Mouse (Mus musculus): ENCODE data around the gene Prkg2.

Gene Prkg2

DNA sequence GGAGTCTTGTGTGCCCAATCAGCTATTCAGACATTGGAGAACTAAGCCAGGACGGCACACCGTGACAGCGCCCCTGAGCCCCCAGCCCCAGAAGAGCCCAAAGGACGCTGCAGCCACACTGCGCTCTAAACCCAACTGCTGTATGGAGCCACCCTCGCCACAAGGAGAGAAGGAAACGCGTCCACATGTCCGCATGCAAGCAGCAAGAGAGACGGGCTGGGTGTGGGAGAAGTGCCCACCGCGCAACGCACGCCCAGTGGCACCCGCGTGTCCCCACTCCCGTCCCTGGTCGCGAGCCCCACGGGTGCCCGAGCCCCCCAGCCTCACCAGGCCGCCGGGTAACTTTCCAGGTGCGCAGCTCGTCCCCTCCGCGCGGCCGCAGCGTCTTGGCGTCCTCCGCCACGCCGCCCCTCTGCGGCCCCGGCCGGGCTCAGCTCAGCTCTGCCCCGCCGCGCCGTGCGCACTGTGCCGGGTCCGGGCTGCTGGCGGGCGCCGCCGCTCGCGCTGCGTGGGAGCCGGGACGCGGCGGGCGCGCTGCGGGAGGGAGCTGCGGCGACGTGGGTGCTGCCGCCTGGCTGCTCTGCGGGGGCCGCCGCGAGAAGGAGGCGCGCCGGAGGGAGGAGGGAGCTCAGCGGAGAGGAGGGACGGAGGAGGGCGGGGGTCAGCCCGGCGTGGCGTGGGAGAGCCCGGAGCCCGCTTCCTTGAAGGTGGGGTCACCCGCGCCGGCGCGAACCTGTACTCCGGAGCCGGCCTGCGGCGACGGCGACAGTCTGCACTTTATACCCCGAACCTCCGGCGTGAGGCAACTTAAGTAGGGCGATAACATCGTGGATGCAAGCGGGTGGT lies at the start of gene Prkg2:
Prkg2 (minus strand) TSS at position 756 of the 846 bp plus-strand sequence.
- DNase-seq = no peak

DNA sequence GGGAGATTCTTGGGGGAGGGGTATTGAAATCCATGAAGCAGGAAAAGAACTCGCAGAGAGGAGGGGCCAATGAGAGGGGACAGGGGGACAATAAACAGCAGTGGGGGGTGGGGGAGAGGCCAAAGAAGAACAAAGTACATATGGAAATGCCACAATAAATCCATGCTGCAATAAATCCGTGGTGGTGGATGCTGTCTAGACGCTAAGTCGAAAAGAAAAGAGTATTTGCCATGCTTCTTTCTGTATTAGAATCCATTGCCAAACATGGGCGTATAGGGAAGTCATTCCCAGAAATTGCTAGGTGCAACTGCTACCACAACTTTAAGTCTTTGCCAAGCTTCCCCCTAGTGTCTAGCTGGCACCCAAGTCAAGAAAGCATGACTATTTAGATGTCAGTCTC lies 46.8 kb upstream of the Prkg2 start:
- DNase-seq = no peak

DNA sequence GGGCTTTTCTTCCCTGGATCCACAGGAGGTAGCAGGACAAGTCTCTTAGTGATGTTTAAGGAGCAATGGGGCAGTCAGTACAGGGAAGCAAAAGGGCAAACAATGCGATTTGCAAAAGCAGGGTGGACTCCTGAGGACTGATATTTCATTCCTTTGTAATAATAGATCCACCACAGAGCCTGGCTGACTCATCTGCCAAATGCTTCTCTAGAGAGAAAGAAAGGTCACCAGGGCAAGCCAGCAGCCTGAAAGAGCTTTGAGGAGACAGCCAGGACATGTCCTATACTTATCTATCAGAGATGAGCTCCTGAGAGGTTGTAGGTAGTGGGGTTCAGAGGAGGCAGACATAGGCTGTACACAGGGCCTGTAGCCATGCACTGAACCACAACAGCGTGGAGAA lies 41.2 kb upstream of the Prkg2 start:
- DNase-seq = no peak

DNA sequence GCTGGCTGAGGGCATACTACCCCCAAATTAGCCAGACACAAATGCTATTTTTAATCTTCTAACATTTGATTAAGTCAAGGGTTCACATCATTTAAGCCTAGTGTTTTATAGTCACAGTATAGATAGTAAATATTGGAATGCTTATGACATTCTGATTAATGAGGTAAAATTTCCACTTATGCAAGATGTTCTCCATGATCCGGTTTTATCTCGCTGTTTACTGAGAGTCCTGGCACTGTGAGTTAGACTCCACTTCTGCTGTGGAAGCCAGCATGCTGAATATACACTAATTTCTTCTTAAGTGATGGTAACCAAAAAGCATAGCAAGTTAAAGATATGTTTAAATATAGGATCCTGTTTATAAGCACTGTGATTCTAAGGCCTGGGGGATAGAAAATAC lies 31.2 kb upstream of the Prkg2 start:
- no peak for DNase-seq

DNA sequence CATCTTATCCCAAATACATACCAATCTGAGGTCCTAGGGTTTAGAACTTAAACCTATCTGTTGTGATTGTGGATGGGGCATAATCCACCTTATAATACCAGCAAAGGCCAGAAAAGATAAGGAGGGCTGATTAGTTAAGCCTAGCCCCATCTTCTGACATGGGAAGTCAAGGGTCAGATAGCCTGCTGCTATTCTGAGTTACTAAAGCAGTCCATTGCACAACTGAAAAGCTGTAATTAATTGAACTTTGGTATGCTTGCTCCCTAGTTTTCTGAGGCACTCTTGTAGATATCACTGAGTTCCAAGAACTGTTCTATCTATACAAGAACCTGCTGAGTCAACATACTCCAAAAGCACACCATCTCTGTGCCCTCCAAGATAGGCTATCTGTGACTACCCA lies 25.4 kb upstream of the Prkg2 start:
- no peak for DNase-seq

DNA sequence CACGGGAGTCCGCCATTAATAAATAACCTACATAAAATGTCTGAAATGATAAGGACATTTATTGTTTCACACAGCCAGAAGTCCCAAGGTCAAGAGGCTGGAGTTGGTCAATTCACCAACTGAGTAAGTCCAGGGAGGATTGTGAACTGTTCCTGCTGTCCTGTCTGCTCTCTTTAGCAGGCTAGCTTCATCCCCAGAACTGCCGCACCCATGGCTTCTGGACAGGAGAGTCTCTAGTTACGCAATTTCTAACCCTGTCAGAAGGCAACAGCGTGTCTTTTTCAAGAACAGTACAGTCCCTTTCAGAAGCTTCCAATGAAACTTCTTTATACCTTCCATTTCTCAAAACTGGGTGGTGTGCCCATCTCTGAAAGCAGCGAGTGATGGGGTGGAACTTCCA lies 1.9 kb upstream of the Prkg2 start:
- no peak for DNase-seq

DNA sequence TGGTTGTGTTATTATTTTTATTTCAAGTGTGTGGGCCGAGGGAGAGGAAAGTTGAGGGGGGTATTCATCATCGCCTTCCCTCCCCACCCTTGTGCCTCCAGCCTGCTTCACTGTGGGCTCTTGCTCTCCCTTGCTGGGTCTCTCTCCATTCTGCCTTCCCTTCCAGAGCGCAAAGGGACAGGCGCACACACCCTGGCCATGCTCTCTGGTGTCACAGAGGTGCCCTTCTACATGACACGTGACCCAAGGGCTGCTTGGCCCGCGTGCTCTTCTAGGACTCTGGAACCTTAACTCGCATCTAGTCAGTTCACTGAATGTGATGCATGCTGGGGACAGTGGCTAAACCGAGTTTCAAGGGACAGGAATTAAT lies 276 bp upstream of the Prkg2 start:
- DNase-seq = no peak

DNA sequence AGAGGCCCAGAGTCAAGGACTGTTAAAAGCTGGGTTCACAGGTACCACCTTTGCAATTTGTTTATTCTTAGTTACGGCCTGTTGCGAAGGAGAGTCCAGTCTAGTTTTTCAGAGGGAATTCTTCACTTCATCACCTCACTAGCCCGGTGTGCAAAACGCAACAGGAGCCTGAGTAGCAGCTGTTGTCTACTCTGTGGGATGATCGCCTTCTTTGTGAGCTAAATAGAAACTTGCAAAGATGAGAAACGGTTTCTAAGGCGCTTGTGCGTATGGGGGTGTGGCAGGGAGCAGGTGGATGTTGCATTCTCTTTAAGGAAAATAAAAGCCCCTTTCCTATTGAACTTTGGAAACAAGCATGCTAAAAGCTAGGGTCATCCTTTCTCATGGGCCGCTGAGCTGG lies 1.2 kb downstream of the Prkg2 start:
- DNase-seq = no peak

DNA sequence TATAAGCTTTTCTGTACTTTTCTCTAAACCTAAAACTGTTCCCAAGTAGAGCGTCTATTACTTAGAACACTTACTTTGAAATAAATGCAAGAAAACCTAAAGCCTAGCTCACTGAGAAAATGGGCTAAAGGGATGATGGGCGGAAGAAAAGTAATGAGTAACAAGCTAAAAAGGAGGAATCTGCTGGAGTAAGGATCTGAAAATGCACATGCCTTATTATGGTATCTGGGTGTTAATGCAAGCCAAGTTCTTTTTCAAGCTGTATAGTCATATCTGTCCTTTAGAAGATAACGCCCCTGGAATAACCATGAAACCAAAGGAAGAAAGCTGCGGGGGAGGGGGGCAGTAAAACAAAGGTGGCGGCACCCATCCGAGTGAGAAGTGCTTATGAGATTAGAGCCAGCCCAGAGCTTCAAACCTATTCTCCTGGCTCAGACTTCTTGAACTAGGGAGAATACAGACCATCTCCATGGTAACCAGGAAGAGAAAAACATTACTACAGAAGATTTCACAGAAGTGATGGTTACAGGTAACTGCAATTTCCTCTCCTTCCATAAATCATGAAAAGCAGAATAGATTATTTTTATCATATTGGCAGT lies 5.5 kb downstream of the Prkg2 start:
- no peak for DNase-seq

DNA sequence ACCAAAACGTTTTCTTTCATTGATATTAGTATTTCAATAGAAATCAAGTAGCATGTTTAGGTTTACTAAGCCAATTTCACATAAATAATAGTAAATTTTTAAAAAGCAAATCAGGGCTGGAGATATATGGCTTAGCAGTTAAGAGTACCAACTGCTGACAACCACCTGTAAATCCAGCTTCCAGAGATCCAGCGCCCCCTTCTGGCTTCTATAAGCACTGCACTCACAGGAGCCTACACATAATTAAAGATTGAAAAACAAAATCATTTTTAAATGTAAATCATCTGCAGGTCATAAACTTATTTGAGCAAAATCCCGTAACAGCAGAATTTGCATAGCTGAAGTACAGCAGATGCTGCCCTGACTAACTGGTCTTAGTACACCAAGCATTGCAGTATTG lies 10.8 kb downstream of the Prkg2 start:
- no peak for DNase-seq

DNA sequence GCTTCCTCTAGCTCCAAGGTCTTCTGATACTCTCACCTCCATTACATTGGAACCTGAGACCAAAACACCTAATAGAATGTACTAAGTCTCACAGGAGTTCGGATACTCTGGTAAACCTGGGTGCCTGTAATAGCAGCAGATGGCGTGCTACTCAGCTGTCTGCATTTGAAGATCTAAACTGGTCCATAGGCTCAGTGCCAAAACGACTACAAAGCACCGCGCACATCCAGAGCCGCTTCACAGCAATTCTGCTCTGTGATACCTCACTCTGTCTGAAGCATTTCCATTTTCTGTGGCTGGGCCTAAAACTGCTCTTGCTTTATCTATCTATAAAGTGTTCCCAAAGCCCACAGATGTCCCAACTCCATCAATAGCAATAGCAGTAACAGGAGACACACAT lies 17.4 kb downstream of the Prkg2 start:
- no peak for DNase-seq

DNA sequence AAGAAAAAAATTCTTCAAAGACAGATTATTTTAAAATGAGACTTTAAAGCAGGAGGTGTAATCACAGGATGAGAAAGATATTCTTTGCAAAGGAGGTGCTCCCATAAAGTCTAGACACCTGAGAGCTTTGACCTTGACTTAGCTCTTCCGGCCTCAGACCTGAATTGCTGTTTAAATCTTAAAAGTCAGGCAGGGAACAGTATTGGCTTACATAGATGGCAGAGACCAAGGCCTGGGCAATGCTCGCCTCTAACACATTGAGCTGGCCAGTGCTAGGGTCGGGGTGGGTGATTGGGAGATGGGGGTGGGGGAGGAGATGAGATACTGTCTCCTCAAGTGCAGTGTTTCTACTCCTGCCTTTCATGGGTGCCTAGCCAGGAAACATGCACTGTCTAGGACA lies 22.0 kb downstream of the Prkg2 start:
- DNase-seq = no peak

DNA sequence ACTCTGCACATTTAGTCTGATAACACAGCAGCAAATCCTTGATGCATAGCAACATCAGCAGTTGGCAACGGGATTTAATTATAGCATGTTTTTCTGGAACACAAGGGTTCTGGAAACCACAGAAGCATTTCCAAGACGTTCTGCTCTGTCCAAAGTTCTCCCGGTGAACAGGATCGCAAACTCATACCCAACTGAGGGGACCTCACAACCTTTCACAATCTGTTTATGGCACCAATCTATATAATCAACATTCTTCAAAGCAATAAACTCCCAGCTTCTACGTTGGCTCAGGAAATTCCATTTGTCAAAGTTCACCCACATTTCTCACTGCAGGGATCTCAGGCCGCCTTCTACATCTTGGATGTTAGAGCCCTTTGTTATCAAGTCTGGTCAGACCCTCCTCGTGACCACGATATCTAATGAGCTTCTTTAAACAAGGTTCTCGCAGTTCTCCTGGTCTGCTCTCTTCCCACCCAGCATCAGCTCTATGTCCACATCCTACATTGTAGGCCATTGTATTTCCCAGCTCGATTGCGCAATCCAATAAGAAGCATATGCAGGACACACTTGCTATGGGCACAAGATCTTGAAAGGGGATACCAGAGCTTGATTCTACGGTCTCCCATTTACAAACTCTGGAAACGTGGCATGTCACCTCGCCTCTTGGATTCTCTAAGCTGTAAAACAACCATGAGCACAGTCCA lies 26.6 kb downstream of the Prkg2 start:
- DNase-seq = no peak

DNA sequence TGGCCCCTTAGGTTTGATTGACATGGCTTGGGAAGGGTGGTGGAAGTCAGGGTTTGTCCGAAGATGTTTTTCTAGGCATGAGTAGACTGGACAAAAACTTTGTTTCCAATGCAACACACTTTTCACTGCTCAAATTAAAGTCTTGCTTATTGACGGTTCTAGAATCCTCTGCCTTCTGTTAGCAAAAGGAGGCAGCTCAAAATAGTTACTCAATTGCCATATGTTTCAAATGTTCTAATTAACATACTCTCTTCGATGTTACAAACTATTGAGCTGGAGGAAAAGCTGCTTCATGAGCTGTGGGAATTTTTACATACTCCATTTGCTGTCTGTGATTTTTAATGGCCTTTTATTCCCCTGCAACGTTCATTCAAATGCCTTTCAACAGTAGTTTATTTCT lies 39.0 kb downstream of the Prkg2 start:
- DNase-seq = no peak

DNA sequence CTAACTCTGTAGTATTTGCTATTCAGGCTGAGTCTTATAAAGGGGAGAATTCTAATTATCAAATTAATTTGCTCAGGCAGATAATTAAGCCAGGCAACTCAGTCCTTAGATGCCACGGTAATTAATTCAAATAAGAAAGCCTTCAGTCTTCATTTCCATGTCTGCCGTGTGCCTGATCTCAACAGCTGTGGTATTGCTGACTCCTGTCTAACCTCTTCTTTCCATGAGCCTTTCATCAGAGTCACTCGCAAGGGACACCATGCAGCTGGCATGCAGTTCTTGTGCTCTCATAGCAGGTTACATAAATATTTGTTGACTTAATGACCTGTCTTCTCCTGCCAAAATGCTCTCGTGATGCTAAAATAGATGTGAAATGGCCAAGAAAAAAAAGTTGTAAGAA lies 41.4 kb downstream of the Prkg2 start:
- DNase-seq = no peak

DNA sequence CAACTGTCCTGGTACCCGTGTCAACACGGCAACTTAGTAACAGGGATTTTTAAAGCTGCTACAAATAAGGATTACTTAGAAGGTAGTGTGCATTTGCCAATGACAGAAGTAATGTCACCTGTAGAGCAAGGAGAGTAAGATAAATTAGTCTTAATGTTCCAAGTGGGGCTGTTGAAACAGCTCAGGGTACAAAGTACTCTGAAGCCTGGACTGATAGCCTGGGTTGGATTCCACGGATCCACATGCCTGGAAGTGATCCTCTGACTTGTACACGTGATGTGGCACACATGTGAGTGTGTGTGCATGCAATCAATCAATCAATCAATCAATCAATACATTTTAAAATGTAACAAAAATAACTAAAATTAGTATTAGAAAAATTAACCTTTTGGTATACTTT lies 45.6 kb downstream of the Prkg2 start:
- DNase-seq = no peak

DNA sequence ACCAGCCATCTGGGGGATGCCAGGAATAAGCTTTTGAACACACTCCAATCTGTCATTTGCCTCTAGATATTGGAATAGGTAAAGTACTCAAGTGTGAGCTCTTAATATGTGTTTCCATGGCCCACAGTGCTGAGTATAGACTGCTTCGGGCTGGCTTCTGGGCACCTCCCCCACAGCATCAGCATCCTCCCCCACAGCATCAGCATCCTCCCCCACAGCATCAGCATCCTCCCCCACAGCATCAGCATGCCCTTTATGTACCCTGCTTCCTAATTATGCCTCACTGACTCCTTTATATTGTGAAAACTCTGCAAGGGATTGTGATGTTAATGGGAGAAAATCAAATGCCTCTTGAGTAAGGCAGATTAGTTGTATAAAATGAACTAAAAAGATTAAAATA lies 49.5 kb downstream of the Prkg2 start:
- DNase-seq = no peak

DNA sequence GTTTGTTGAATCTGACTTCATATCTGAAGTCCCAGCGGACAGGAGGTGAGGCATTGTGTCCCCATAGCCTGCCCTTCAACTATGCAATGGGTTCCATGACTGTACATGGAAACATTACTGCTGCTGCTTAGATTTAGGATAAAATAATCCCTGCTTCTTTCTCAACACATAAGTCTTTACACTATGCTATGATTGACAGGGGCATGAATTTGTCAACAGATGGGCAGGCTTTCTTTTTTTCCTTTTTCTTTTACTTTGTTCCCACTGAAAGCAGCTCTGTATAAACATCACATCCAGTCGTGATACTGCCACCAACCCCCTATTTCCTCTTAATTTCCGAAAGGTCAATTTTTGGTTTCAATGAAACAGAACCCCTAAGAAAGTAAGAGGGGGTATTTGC lies 50.0 kb downstream of the Prkg2 start:
- no peak for DNase-seq

DNA sequence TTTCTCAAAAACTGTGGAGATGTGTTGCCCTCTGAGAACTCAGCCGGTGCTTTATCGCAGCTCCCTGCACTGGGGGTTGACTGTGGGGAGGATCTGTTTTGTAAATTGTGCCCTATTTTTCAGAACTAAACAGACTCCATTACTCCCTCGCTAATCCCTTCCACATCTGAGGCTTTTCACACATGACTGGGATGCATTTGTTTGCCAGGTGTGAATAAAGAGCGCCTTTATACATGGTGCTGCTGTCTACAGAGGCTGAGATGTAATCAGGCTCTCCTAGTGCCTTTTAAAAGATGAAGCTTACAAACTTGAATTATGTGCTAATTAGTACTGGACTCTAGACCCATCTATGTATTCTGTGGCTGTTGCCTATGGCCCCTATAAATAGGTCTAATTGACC lies 50.7 kb downstream of the Prkg2 start:
- no peak for DNase-seq

DNA sequence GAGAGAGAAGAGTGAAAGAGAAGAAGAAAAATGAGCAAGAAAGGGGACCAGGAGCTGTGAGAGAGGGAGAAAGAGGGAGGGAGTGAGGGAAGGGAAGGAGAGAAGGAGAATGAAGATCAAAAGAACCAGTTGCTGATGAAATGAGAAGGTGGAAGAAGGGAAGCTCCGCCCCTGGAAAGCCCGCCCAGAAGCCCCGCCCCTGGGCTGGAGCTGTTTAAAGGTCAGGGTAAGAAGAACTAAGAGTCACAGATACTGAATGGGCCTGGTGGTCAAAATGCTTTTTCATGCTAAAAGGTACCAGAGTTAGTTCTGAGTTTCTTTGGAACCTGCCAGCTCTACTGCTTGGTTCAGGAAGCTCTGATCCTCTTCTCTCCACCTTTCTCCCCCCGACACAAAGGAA lies 51.1 kb downstream of the Prkg2 start:
- no peak for DNase-seq

DNA sequence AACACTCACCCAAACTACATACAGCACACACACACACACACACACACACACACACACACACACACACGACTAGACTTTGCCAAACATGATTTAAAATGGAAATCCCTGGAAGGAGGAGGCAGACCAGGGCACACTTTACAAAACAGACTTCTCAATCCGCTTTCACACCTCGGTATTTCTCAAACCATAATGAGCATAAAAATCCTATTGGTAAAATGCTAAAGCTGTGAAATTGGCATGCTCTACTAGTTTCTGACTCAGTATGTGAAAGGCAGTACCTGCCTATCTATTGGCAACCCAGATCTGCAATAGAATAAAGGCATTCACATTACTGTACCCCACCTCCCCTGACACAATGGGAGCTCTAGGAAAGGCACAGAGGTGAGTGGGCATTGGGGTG lies 52.1 kb downstream of the Prkg2 start:
- DNase-seq = no peak

DNA sequence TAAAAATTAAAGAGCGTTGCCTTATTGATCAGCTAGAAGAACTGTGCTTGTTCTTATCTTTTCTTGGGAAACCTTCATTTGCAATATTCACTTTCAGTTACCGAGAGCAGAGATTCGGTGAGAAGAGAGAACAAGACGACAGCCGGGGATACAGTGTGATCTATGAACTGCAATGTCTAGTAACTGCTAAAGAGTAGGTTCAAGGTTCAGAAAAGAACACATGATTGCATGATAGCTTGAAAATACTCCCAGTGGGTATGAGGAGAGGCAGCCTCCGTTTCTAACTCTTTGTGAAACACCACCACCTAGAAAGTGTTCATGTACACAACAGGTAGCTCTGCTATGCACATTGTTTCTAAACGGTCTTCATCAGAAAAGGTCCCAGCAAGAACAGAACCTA lies 55.8 kb downstream of the Prkg2 start:
- DNase-seq = no peak

DNA sequence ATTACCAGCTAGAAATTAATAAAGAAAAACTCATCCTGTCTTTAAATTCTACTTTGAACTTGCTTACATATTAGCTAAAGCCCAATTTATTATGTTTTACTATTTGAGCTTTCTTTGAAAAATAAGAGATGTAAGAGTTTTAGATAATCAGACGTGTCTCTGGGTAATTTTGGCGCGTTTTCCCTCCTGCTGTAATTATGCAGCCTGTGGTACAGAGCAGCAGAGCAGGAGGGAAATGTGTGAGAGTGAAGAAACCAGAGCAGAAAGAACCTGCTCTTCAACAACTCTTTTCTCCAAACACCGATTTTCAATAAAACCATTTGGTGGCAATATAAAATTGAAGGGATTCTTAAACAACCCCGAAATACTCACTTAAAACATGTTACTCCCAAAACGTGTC lies 58.8 kb downstream of the Prkg2 start:
- no peak for DNase-seq

DNA sequence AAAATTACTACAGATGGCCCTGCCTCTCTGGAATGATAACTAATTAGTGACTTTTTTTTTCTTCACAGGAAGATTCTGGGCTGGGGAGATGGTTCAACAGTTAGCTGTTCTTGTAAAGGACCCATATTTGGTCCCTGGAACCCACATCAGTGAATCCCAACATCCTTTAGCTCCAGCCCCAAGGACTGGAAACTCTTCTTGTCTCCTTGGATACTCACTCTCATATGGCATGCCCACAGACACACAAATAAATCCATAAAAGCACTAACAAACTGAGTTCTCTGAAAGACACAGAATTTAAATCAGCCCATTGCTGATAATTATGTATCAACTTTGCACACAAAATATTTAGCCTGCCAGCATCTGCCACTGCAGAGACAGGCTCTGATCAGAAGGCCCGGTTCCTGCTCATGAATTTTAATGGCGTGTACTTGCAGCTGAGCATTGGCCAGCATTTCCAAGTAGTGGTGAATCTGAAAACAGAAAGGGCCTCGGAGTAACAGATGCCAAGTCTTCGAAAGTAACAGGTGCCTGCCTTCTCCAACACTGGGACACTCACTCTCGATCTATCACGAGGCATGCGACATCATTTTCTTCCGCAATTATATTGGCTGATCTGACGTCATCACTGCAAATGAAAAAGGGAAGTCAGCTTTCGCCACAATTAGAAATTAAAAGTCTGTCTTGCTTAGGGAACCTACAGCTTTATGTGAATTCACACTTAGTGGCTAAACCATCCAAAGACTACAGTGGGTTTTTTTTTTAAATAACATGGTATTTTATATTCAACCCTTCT lies 61.1 kb downstream of the Prkg2 start:
- DNase-seq = no peak
